Mouse (Mus musculus) layer of hippocampus, adult 2 months (tissue): ENCODE measurements around the gene Ube2ql1. TPM values are rescaled to one million over a fixed set of nuclear protein-coding genes. Genes with fewer than 3 reads are reported as not detected.

Experiments
- DNase-seq, 2 experiments: peaks; one replicate each; pipeline ENCODE4 v3.0.0; 2022; ENCODE audit warnings: low spot score in 2 of 2
- H3K27ac ChIP-seq: fragments of 200-600 bp; 2 replicates; pipeline ENCODE4 v1.8.1; 2022
- H3K4me3 ChIP-seq: fragments of 200-600 bp; 2 replicates; pipeline ENCODE4 v1.8.1; 2022; ENCODE audit warnings: mild to moderate bottlenecking
- CTCF ChIP-seq: fragments of 200-600 bp; conservative IDR thresholded peaks from 2 replicates; pipeline ENCODE4 v1.8.1; 2022; ENCODE audit warnings: antibody characterized with exemption, mild to moderate bottlenecking, moderate library complexity
- long read RNA-seq, 2 experiments: library from polyadenylated mRNA; stranded (forward); transcript quantifications; one replicate each; pipeline ENCODE4 v2.0.0; 2021; ENCODE audit warnings: borderline mapping rate in 2 of 2
- total RNA-seq, 2 experiments: library from RNA; stranded (reverse); gene quantifications; 2 replicates each; pipeline ENCODE4 v1.2.3; 2021

Ube2ql1 gene
- total RNA-seq: 100 to 1,000 TPM; 187 to 203 TPM
- long read RNA-seq, experiment 1, transcript Ube2ql1-201 (2 exons, 2,674 nt): major isoform, 213 of 222 reads
- long read RNA-seq, experiment 1, partial matches to known transcripts: 7 of 222 reads
- long read RNA-seq, experiment 1, other reads (novel, unspliced or antisense): 2 of 222 reads
- long read RNA-seq, experiment 2, transcript Ube2ql1-201 (2 exons, 2,674 nt): major isoform, 272 of 278 reads
- long read RNA-seq, experiment 2, partial matches to known transcripts: 0 of 278 reads
- long read RNA-seq, experiment 2, other reads (novel, unspliced or antisense): 6 of 278 reads

- H3K4me3 ChIP-seq: peak within 1 kb of the TSS; percentile 88
Observed at GRCm38 (mm10) chr13:69739759-69740135, at the start of gene Ube2ql1. Ube2ql1 (minus strand) TSS chr13:69739889.

GRCm38 (mm10) chr13:69788704-69789103, 49.0 kb upstream of the Ube2ql1 start:
- no peak for TF ChIP-seq CTCF
- H3K4me3 ChIP-seq: no peak overlapping the region
- no peak for DNase-seq
- H3K27ac ChIP-seq: no peak overlapping the region

More at GRCm38 (mm10) chr13:69739759-69740135, at the start of gene Ube2ql1:
- peak within 1 kb of the TSS; percentile 97 for H3K27ac ChIP-seq
- TF ChIP-seq CTCF: peak; percentile 93
- peak; percentile 94 to 95 for DNase-seq

GRCm38 (mm10) chr13:69778221-69778620, 38.5 kb upstream of the Ube2ql1 start:
- peak overlapping the region; percentile 68 for H3K27ac ChIP-seq
- DNase-seq: peak; percentile 43 to 73
- H3K4me3 ChIP-seq: peak overlapping the region; percentile 31
- no peak for TF ChIP-seq CTCF

- TF ChIP-seq CTCF: no peak
- H3K27ac ChIP-seq: no peak overlapping the region
- H3K4me3 ChIP-seq: no peak overlapping the region
- DNase-seq: no peak
Observed at GRCm38 (mm10) chr13:69772358-69772757, 32.7 kb upstream of the Ube2ql1 start.

- no peak overlapping the region for H3K27ac ChIP-seq
- TF ChIP-seq CTCF: no peak
- DNase-seq: no peak
- no peak overlapping the region for H3K4me3 ChIP-seq
Observed at GRCm38 (mm10) chr13:69770538-69771456, 31.1 kb upstream of the Ube2ql1 start.

GRCm38 (mm10) chr13:69768152-69768551, 28.5 kb upstream of the Ube2ql1 start:
- Histone ChIP-seq H3K4me3 (no peak overlapping the region), H3K27ac (no peak overlapping the region)
- TF ChIP-seq CTCF: no peak
- no peak for DNase-seq

- H3K27ac ChIP-seq: peak overlapping the region; percentile 25; the same call in 1 of the 2 replicates
- DNase-seq: peak; percentile 27 to 28
- H3K4me3 ChIP-seq: no peak overlapping the region
- no peak for TF ChIP-seq CTCF
Observed at GRCm38 (mm10) chr13:69764646-69765045, 25.0 kb upstream of the Ube2ql1 start.

GRCm38 (mm10) chr13:69761393-69761792, 21.7 kb upstream of the Ube2ql1 start:
- Histone ChIP-seq H3K27ac (peak overlapping the region; percentile 73), H3K4me3 (no peak overlapping the region)
- no peak for TF ChIP-seq CTCF
- peak; percentile 86 to 89 for DNase-seq

GRCm38 (mm10) chr13:69758979-69759378, 19.3 kb upstream of the Ube2ql1 start:
- H3K27ac ChIP-seq: no peak overlapping the region
- no peak for DNase-seq
- TF ChIP-seq CTCF: no peak
- H3K4me3 ChIP-seq: no peak overlapping the region

GRCm38 (mm10) chr13:69752875-69753274, 13.2 kb upstream of the Ube2ql1 start:
- DNase-seq: no peak
- Histone ChIP-seq H3K27ac (no peak overlapping the region), H3K4me3 (no peak overlapping the region)
- no peak for TF ChIP-seq CTCF

GRCm38 (mm10) chr13:69751510-69751909, 11.8 kb upstream of the Ube2ql1 start:
- no peak for DNase-seq
- Histone ChIP-seq H3K27ac (no peak overlapping the region), H3K4me3 (no peak overlapping the region)
- TF ChIP-seq CTCF: no peak

GRCm38 (mm10) chr13:69748756-69749155, 9.1 kb upstream of the Ube2ql1 start:
- no peak for DNase-seq
- Histone ChIP-seq H3K27ac (no peak overlapping the region), H3K4me3 (no peak overlapping the region)
- no peak for TF ChIP-seq CTCF

- H3K4me3 ChIP-seq: peak overlapping the region; percentile 88
- DNase-seq: peak; percentile 55 to 77
- H3K27ac ChIP-seq: peak overlapping the region; percentile 97
- TF ChIP-seq CTCF: no peak
Observed at GRCm38 (mm10) chr13:69740331-69741285, 919 bp upstream of the Ube2ql1 start.
